Mouse (Mus musculus) stomach, postnatal 0 days (tissue): ENCODE results near the gene Cdh1. TPM values are rescaled to one million over a fixed set of nuclear protein-coding genes. Genes with fewer than 3 reads are reported as not detected.

Experiments used
- ATAC-seq: fragments of 200-750 bp; cut with Nextera tagmentation; 2 replicates; pipeline ENCODE4 v1.8.0; 2017; ENCODE audit not compliant: low FRiP score, low TSS enrichment
- DNase-seq: peaks from one replicate; pipeline ENCODE4 v3.0.0-alpha.2; 2016; ENCODE audit warnings: low spot score
- H3K27ac ChIP-seq: fragments of 300-500 bp; sonication (generic); replicated peaks from 2 replicates; pipeline ENCODE4 v1.5.1; 2014; ENCODE audit warnings: mild to moderate bottlenecking, control low read depth
- H3K27me3 ChIP-seq: fragments of 300-500 bp; sonication (generic); 2 replicates; pipeline ENCODE4 v1.6.1; 2014; ENCODE audit warnings: low read length; ENCODE audit not compliant: control insufficient read depth, insufficient read depth
- H3K36me3 ChIP-seq: fragments of 300-500 bp; sonication (generic); 2 replicates; pipeline ENCODE4 v1.6.1; 2014; ENCODE audit warnings: low read length, mixed read lengths; ENCODE audit not compliant: control insufficient read depth, insufficient read depth
- H3K4me1 ChIP-seq: fragments of 300-500 bp; sonication (generic); replicated peaks from 2 replicates; pipeline ENCODE4 v1.6.1; 2014; ENCODE audit warnings: antibody characterized with exemption; ENCODE audit not compliant: control insufficient read depth, insufficient read depth
- H3K4me2 ChIP-seq: fragments of 300-500 bp; sonication (generic); replicated peaks from 2 replicates; pipeline ENCODE4 v1.6.1; 2014; ENCODE audit warnings: low read depth, mild to moderate bottlenecking, control low read depth, moderate library complexity
- H3K4me3 ChIP-seq: fragments of 300-500 bp; sonication (generic); 2 replicates; pipeline ENCODE4 v1.5.1; 2014; ENCODE audit warnings: low read depth, low read length, control low read depth
- H3K9ac ChIP-seq: fragments of 300-500 bp; sonication (generic); 2 replicates; pipeline ENCODE4 v1.6.1; 2014; ENCODE audit warnings: mild to moderate bottlenecking, low read length, control low read depth, mixed read lengths
- H3K9me3 ChIP-seq: fragments of 300-500 bp; sonication (generic); 2 replicates; pipeline ENCODE4 v1.6.1; 2016; ENCODE audit warnings: low read length; ENCODE audit not compliant: control insufficient read depth
- CTCF ChIP-seq: IDR thresholded peaks from 2 replicates; pipeline ENCODE4 v1.5.1; 2016; ENCODE audit warnings: antibody characterized with exemption, low read depth, mild to moderate bottlenecking, moderate library complexity
- EP300 ChIP-seq: optimal IDR thresholded peaks from 2 replicates; pipeline ENCODE3; 2016; ENCODE audit warnings: antibody characterized with exemption
- WGBS: fragments of 180-500 bp; shearing (Covaris S2); extraction: QIAGEN DNeasy Blood & Tissue Kit; methylation state at CpG from one replicate; pipeline ENCODE4 v1.1.7; 2014; 5-methylcytosine and 5-hydroxymethylcytosine counted together
- polyA plus RNA-seq: library from polyadenylated mRNA; unstranded; fragments of >200 nt; fragmentation: Nextera tagmentation; extraction: Ambion mirVana; gene quantifications from 2 replicates; pipeline ENCODE4 v1.2.1, GENCODE M21; 2015

The Cdh1 gene
- polyA plus RNA-seq, 1 experiment from 2014 or later: 118 TPM

DNA sequence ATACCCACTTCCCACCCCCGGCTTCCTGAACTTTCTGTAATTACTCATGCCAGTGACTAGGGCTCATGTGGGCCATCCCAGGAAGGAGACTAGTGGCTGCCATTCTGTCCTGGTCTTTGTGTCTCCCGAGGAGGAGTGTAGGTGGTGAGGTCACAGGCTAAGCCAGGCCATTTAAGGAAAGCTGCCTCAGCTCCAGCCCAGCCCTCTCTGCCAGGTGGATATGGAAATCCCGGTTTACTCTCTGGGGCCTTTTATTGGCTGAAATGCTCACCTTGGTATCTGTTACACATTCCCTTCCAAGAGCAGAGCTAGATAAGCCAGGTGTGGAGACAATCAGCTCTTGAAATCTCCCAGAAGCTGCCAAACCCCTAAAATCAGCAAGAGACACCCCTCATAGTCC lies 5.3 kb downstream of the Cdh1 start:
- Histone ChIP-seq H3K27ac (peak overlapping the region; percentile 56), H3K27me3 (0 out of 2 replicates have a peak, but pooled peaks cover 4% of the 10 kb centered on the region), H3K4me2 (no peak overlapping the region), H3K9me3 (no peaks in the 10 kb centered on the region), H3K36me3 (no peaks in the 10 kb centered on the region), H3K4me1 (no peaks in the 10 kb centered on the region), H3K4me3 (no peak overlapping the region), H3K9ac (no peak overlapping the region)
- no peak for TF ChIP-seq EP300
- TF ChIP-seq CTCF: no peak
- no peak for DNase-seq
- ATAC-seq: no peak
- WGBS: 15% methylated on average over 3 of the region's 3 CpGs

DNA sequence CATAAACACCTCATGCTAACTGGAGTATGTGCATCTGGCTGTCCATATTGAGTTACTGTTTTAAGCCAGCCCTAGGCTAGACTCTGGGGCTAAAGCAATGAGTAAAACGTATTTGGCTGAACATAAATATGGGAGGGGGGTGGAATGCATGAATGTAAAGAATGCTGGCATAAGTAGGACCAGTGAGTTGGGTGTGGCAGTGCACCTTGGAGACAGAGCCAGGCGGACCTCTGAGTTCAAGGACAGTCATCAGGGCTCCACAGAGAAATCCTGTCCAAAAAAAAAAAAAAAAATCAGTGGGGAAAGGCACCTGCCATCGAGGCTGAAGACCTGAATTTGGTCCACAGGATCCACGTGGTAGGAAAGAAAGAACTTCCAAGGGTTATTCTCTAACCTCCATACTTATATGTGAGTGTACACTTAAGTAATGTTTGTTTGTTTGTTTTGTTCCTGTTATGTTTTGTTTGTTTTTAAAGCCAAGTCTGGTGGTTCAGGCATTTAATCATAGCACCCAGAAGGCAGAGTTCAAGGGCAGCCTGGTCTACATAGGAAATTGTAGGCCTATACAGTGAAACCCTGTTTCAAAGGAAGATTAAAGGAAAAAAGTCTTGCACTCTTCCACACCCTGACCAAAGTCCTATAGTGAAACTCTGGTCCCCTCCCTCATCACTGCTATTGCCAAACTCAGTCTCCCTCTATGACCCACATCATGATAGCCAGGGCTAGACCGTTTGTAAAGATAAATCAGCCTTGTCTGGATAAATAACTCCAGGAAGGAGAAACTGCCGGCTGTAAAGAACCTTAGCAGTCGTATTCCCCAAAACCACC lies 6.1 kb downstream of the Cdh1 start:
- Histone ChIP-seq H3K27me3 (0 out of 2 replicates have a peak, but pooled peaks cover 3% of the 10 kb centered on the region), H3K9me3 (no peaks in the 10 kb centered on the region), H3K36me3 (no peaks in the 10 kb centered on the region), H3K9ac (no peak overlapping the region), H3K4me3 (no peak overlapping the region), H3K4me2 (no peak overlapping the region), H3K4me1 (no peaks in the 10 kb centered on the region), H3K27ac (peak overlapping the region; percentile 90; the same call in 1 of the 2 replicates)
- WGBS: 47% methylated on average over 7 of the region's 7 CpGs
- ATAC-seq (no peak), DNase-seq (no peak)
- no peak for TF ChIP-seq CTCF
- TF ChIP-seq EP300: no peak

DNA sequence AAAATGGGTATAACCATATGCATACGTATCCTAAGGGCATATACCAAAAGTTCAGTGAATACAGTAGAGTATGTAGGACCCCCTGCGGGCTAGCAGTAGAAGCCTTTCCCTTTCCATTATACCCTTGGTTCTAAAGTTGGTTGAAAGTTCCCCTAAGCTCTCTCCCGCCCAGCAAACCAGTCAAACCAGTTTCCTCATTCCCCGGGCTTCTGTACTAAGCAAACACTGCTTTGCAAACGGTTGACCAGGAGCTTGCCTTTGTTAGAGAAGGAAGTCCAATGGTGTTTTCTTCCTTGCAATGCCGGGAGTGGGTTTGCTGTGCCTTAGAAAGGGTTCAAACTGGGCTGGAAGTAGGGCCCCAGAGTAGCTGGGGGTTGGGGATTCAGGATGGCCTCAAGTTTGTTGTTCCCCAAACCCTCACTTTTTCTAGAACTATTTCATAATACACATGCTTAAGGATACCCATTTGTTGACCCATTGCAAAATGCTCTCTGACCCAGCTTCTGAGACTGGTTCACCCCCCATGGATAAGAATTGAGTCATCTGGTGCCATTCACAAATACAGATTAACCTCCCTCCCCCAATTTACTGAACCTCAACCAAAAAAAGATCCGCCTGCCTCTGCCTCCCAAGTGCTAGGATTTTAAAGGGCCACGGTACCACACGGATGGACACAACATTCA lies 7.9 kb downstream of the Cdh1 start:
- Histone ChIP-seq H3K4me2 (no peak overlapping the region; the same call in 1 of the 2 replicates), H3K9ac (no peak overlapping the region), H3K4me1 (no peaks in the 10 kb centered on the region), H3K27me3 (no peaks in the 10 kb centered on the region), H3K27ac (peak overlapping the region; percentile 90), H3K4me3 (no peak overlapping the region), H3K36me3 (no peaks in the 10 kb centered on the region), H3K9me3 (no peaks in the 10 kb centered on the region)
- ATAC-seq (peak; percentile 78), DNase-seq (peak; percentile 87)
- TF ChIP-seq CTCF (no peak), EP300 (peak; percentile 62)
- WGBS: 53% methylated on average over 9 of the region's 9 CpGs

DNA sequence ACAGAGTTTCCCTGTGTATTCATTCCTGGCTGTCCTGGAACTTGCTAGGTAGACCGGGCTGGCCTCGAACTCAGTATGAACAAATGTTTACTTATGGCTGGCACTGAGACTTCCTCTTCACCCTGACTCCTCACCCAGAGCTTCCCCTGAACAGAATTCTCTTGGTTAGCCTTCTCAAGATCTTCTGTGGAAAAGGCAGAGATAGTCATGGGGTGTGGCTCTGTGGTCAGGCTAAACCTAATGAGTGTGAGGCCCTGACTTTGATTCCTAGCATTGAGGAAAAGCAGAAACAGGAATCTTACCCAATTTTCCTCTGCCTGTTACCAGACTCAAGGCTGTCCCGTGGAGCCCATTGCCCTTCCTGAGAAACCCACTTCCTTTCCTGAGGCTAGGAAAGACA lies 8.9 kb downstream of the Cdh1 start:
- H3K36me3 ChIP-seq: no peaks in the 10 kb centered on the region
- H3K4me3 ChIP-seq: no peak overlapping the region
- no peaks in the 10 kb centered on the region for H3K27me3 ChIP-seq
- 33% methylated on average over 3 of the region's 3 CpGs for WGBS
- H3K4me2 ChIP-seq: no peak overlapping the region
- no peaks in the 10 kb centered on the region for H3K9me3 ChIP-seq
- H3K9ac ChIP-seq: peak overlapping the region; percentile 13; the same call in 1 of the 2 replicates
- peak overlapping the region; percentile 90 for H3K27ac ChIP-seq
- peak; percentile 38 for DNase-seq
- no peak for ATAC-seq
- H3K4me1 ChIP-seq: no peaks in the 10 kb centered on the region
- TF ChIP-seq CTCF: no peak
- no peak for TF ChIP-seq EP300

DNA sequence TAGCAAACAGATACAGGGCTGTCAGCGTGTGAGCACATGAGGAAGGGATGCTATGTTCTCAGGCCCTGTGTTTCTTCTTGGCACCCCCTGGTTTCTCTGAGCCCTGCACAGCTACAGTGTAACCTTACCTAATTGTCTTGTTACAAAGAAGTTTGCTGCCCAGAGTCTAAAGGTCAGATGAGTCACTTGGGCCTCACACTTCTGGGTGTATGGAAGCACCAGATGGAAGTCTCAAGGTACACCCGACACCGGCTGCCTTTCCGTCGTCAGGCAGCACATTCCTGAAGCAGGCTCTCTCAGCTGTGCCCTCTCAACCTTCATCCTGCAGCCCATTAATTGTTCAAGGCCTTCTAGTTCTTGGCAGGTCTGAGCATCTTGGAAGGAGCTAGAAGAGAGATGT lies 11.6 kb downstream of the Cdh1 start:
- ATAC-seq: peak; percentile 55
- H3K27ac ChIP-seq: peak overlapping the region; percentile 85
- H3K4me2 ChIP-seq: no peak overlapping the region

More for the DNA sequence above, 11.6 kb downstream of the Cdh1 start:
- 29% methylated on average over 5 of the region's 5 CpGs for WGBS
- no peak for TF ChIP-seq EP300
- no peak for TF ChIP-seq CTCF
- peak; percentile 68 for DNase-seq
- Histone ChIP-seq H3K4me1 (no peaks in the 10 kb centered on the region), H3K4me3 (no peak overlapping the region), H3K36me3 (no peaks in the 10 kb centered on the region), H3K9ac (no peak overlapping the region), H3K27me3 (no peaks in the 10 kb centered on the region), H3K9me3 (no peaks in the 10 kb centered on the region)
